Mouse (Mus musculus): Measurements from ENCODE around the gene Yipf2.
"Not testable (repeated sequence)": the region's sequence is repeated elsewhere in the genome, so short reads cannot be mapped to it uniquely, and the experiment has no call there.

- TF ChIP-seq CTCF (IDR thresholded peaks at IDR 0.05; ENCODE audit: control insufficient read depth, insufficient read depth, insufficient read length); MYOD1 (IDR thresholded peaks at IDR 0.05; ENCODE audit: control insufficient read depth, insufficient read length, low read depth); USF1 (IDR thresholded peaks at IDR 0.05; ENCODE audit: low read depth); FOSL1 (IDR thresholded peaks at IDR 0.05; ENCODE audit: insufficient read depth, low read length, poor library complexity, severe bottlenecking): not testable (repeated sequence)
Measured at GRCm38 (mm10) chr9:21542001-21542400, 50.6 kb downstream of the Yipf2 start.

Data from C2C12 (cell line).